Mouse (Mus musculus) stomach, postnatal 0 days (tissue): ENCODE measurements at regions not wholly inside any gene's neighbourhood (a gene's known extent, or its start where the extent isn't known, plus 50 kb on each side); places are given as distances from the start of the nearest gene placed in this dataset.

ENCODE experiments used
- CTCF ChIP-seq: IDR thresholded peaks from 2 replicates; pipeline ENCODE4 v1.5.1; 2016; ENCODE audit warnings: antibody characterized with exemption, low read depth, mild to moderate bottlenecking, moderate library complexity
- EP300 ChIP-seq: optimal IDR thresholded peaks from 2 replicates; pipeline ENCODE3; 2016; ENCODE audit warnings: antibody characterized with exemption

GRCm38 (mm10) chr3:41179037-41179880 is 96.4 kb upstream of the Pgrmc2 start:
- TF ChIP-seq CTCF (no peak), EP300 (no peak)
